Mouse (Mus musculus) embryonic facial prominence, embryonic 13.5 days (tissue): ENCODE data around the gene Ikzf3. TPM values are rescaled to one million over a fixed set of nuclear protein-coding genes. Genes with fewer than 3 reads are reported as not detected.

Source experiments
- ATAC-seq: fragments of 200-750 bp; cut with Nextera tagmentation; 2 replicates; pipeline ENCODE4 v1.8.0; 2017; ENCODE audit warnings: low read depth; ENCODE audit not compliant: insufficient number of reproducible peaks, insufficient read depth, low FRiP score, low TSS enrichment
- H3K27ac ChIP-seq: fragments of 300-500 bp; sonication (generic); 2 replicates; pipeline ENCODE4 v1.5.1; 2015; ENCODE audit warnings: moderate library complexity, mild to moderate bottlenecking, inconsistent platforms
- H3K27me3 ChIP-seq: fragments of 300-500 bp; sonication (generic); 2 replicates; pipeline ENCODE4 v1.6.1; 2015; ENCODE audit warnings: mild to moderate bottlenecking, inconsistent platforms
- H3K36me3 ChIP-seq: fragments of 300-500 bp; sonication (generic); 2 replicates; pipeline ENCODE4 v1.6.1; 2015; ENCODE audit warnings: mild to moderate bottlenecking, inconsistent platforms
- H3K4me1 ChIP-seq: fragments of 300-500 bp; sonication (generic); 2 replicates; pipeline ENCODE4 v1.6.1; 2015; ENCODE audit warnings: inconsistent platforms
- H3K4me2 ChIP-seq: fragments of 300-500 bp; sonication (generic); 2 replicates; pipeline ENCODE4 v1.6.1; 2015; ENCODE audit warnings: moderate library complexity, mild to moderate bottlenecking, inconsistent platforms
- H3K4me3 ChIP-seq: fragments of 300-500 bp; sonication (generic); 2 replicates; pipeline ENCODE4 v1.5.1; 2015; ENCODE audit warnings: mild to moderate bottlenecking, inconsistent platforms
- H3K9ac ChIP-seq: fragments of 300-500 bp; sonication (generic); 2 replicates; pipeline ENCODE4 v1.6.1; 2015; ENCODE audit warnings: mild to moderate bottlenecking, inconsistent platforms
- H3K9me3 ChIP-seq: fragments of 300-500 bp; sonication (generic); 2 replicates; pipeline ENCODE4 v1.6.1; 2016; ENCODE audit warnings: inconsistent platforms
- WGBS: fragments of 180-500 bp; shearing (Covaris S2); methylation state at CpG from one replicate; pipeline ENCODE4 v1.1.7; 2015; ENCODE audit warnings: mixed read lengths; 5-methylcytosine and 5-hydroxymethylcytosine counted together
- polyA plus RNA-seq: library from polyadenylated mRNA; unstranded; fragments of >200 nt; fragmentation: Nextera tagmentation; extraction: Ambion mirVana; gene quantifications from 2 replicates; pipeline ENCODE4 v1.2.1, GENCODE M21; 2015

Ikzf3 gene
- polyA plus RNA-seq, 1 experiment from 2014 or later = 0.27 TPM

GRCm38 (mm10) chr11:98497388-98498288 lies 48.2 kb downstream of the Ikzf3 start:
- no peak for ATAC-seq
- Histone ChIP-seq H3K4me3 (no peak overlapping the region; the same call in 1 of the 2 replicates), H3K9me3 (no peaks in the 10 kb centered on the region), H3K4me2 (peak overlapping the region; percentile 37), H3K27ac (peak overlapping the region; percentile 49; the same call in 1 of the 2 replicates), H3K9ac (no peak overlapping the region), H3K27me3 (peaks cover 25% of the 10 kb centered on the region), H3K36me3 (no peaks in the 10 kb centered on the region), H3K4me1 (peaks cover 17% of the 10 kb centered on the region)
- WGBS = 33% methylated on average over 22 of the region's 22 CpGs

DNA sequence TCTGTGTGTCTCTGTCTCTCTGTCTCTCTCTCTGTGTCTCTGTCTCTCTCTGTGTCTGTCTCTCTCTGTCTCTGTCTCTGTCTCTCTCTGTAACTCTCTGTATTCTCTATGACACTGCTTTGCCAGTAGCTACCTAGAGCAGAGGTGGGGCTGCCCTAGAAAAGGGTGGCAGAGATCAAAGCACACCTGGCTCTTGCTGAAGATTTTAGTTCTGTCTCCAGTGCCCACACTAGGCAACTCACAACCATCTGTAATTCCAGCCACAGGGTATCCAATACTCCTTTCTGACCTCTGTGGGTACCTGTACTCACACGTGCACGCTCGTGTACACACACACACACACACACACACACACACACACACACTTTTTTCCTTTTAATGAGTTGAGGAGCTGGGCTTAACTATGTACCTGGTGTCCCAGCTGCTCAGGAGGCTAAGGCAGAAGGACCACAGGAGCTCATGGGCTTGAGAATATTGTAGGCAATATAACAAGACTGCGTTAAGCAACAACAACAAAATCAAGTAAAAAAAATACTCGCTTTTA lies 50.6 kb downstream of the Ikzf3 start:
- Histone ChIP-seq H3K4me3 (no peak overlapping the region), H3K4me2 (no peak overlapping the region), H3K27me3 (peaks cover 22% of the 10 kb centered on the region), H3K27ac (no peak overlapping the region), H3K36me3 (no peaks in the 10 kb centered on the region), H3K9ac (no peak overlapping the region), H3K9me3 (no peaks in the 10 kb centered on the region), H3K4me1 (peaks cover 17% of the 10 kb centered on the region)
- 92% methylated on average over 5 of the region's 5 CpGs for WGBS
- ATAC-seq = no peak

- ATAC-seq = no peak
- Histone ChIP-seq H3K4me2 (no peak overlapping the region), H3K27ac (no peak overlapping the region), H3K4me3 (no peak overlapping the region), H3K4me1 (peaks cover 17% of the 10 kb centered on the region), H3K27me3 (peaks cover 17% of the 10 kb centered on the region), H3K9ac (no peak overlapping the region), H3K36me3 (no peaks in the 10 kb centered on the region), H3K9me3 (no peaks in the 10 kb centered on the region)
- 72% methylated on average over 9 of the region's 9 CpGs for WGBS
Observed at GRCm38 (mm10) chr11:98493394-98493793, 52.4 kb downstream of the Ikzf3 start.

DNA sequence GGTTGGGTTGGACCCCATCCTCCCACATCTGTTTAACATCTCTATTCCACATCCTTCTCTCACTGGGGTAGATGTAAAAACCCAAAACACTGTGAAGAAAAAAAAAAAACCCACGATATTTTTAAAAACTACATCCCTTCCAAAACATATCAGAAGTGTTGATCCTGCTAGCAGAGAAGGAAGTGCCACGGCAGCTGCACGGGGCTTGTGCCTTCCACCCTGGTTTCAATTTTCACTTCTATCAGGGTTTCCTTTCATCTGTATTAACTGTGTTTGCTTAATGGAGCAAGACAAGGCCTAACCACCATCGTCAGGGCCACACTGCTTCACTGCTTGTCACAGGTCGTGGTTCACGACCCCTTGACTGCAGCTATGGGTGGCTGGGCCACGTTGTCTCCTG lies 52.9 kb downstream of the Ikzf3 start:
- no peak for ATAC-seq
- Histone ChIP-seq H3K4me2 (no peak overlapping the region), H3K4me3 (no peak overlapping the region), H3K27me3 (peaks cover 17% of the 10 kb centered on the region), H3K27ac (no peak overlapping the region), H3K9me3 (no peaks in the 10 kb centered on the region), H3K4me1 (peaks cover 17% of the 10 kb centered on the region), H3K9ac (no peak overlapping the region), H3K36me3 (no peaks in the 10 kb centered on the region)
- WGBS = 13% methylated on average over 7 of the region's 7 CpGs

DNA sequence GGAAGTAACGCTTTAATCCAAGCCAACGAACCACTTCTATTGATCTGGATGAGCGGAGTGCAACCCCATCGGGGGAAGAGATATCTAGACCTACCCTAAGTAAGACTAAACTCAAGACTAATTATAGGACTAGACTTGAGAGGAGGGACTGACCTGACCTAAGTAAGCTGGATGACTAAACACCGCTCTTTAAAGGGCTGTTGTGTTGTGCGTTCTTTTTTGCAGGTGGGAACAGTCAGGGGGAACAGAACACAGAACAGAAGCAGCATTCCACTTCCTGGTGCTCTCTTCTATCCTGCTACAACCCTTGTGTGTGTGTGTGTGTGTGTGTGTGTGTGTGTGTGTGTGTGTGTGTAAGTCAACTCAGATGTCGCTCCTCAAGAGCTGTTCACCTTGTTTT lies 54.3 kb downstream of the Ikzf3 start:
- no peak overlapping the region for H3K27ac ChIP-seq
- no peak for ATAC-seq
- peaks cover 17% of the 10 kb centered on the region for H3K27me3 ChIP-seq
- no peaks in the 10 kb centered on the region for H3K36me3 ChIP-seq
- no peaks in the 10 kb centered on the region for H3K9me3 ChIP-seq
- H3K4me3 ChIP-seq = no peak overlapping the region
- H3K4me1 ChIP-seq = peaks cover 6% of the 10 kb centered on the region; the same call in 1 of the 2 replicates
- no peak overlapping the region for H3K9ac ChIP-seq
- H3K4me2 ChIP-seq = no peak overlapping the region
- WGBS = 77% methylated on average over 7 of the region's 7 CpGs

GRCm38 (mm10) chr11:98488540-98489234 lies 57.1 kb downstream of the Ikzf3 start:
- H3K4me2 ChIP-seq = no peak overlapping the region
- ATAC-seq = no peak
- WGBS = 62% methylated on average over 20 of the region's 20 CpGs

GRCm38 (mm10) chr11:98487526-98488040 lies 58.2 kb downstream of the Ikzf3 start:
- no peak overlapping the region for H3K4me2 ChIP-seq
- no peak for ATAC-seq
- H3K27me3 ChIP-seq = peaks cover 2% of the 10 kb centered on the region; the same call in 1 of the 2 replicates
- no peaks in the 10 kb centered on the region for H3K4me1 ChIP-seq
- WGBS = 40% methylated on average over 5 of the region's 5 CpGs
- H3K9me3 ChIP-seq = no peaks in the 10 kb centered on the region
- H3K9ac ChIP-seq = no peak overlapping the region
- H3K27ac ChIP-seq = no peak overlapping the region
- no peak overlapping the region for H3K4me3 ChIP-seq
- H3K36me3 ChIP-seq = no peaks in the 10 kb centered on the region

More at GRCm38 (mm10) chr11:98488540-98489234, 57.1 kb downstream of the Ikzf3 start:
- Histone ChIP-seq H3K9ac (no peak overlapping the region), H3K27ac (no peak overlapping the region), H3K9me3 (no peaks in the 10 kb centered on the region), H3K4me1 (peaks cover 3% of the 10 kb centered on the region; the same call in 1 of the 2 replicates), H3K4me3 (no peak overlapping the region), H3K27me3 (peaks cover 5% of the 10 kb centered on the region), H3K36me3 (no peaks in the 10 kb centered on the region)

GRCm38 (mm10) chr11:98485749-98486148 lies 60.1 kb downstream of the Ikzf3 start:
- ATAC-seq = no peak
- no peak overlapping the region for H3K4me2 ChIP-seq
- no peaks in the 10 kb centered on the region for H3K36me3 ChIP-seq
- WGBS = 83% methylated on average over 2 of the region's 2 CpGs
- H3K4me1 ChIP-seq = no peaks in the 10 kb centered on the region
- H3K4me3 ChIP-seq = no peak overlapping the region
- H3K9me3 ChIP-seq = no peaks in the 10 kb centered on the region
- H3K27ac ChIP-seq = no peak overlapping the region
- H3K9ac ChIP-seq = no peak overlapping the region
- peaks cover 2% of the 10 kb centered on the region; the same call in 1 of the 2 replicates for H3K27me3 ChIP-seq

GRCm38 (mm10) chr11:98482067-98482466 lies 63.8 kb downstream of the Ikzf3 start:
- H3K9ac ChIP-seq = no peak overlapping the region
- H3K4me1 ChIP-seq = peaks cover 7% of the 10 kb centered on the region; the same call in 1 of the 2 replicates
- 87% methylated on average over 10 of the region's 10 CpGs for WGBS
- no peak overlapping the region for H3K4me3 ChIP-seq
- H3K27me3 ChIP-seq = no peaks in the 10 kb centered on the region; the same call in 1 of the 2 replicates
- no peaks in the 10 kb centered on the region for H3K9me3 ChIP-seq
- H3K27ac ChIP-seq = no peak overlapping the region
- H3K4me2 ChIP-seq = no peak overlapping the region
- no peaks in the 10 kb centered on the region for H3K36me3 ChIP-seq
- ATAC-seq = no peak

GRCm38 (mm10) chr11:98481231-98481630 lies 64.6 kb downstream of the Ikzf3 start:
- no peaks in the 10 kb centered on the region for H3K9me3 ChIP-seq
- 35% methylated on average over 6 of the region's 6 CpGs for WGBS
- no peaks in the 10 kb centered on the region; the same call in 1 of the 2 replicates for H3K27me3 ChIP-seq
- ATAC-seq = no peak
- no peak overlapping the region for H3K4me3 ChIP-seq
- H3K9ac ChIP-seq = no peak overlapping the region
- H3K36me3 ChIP-seq = no peaks in the 10 kb centered on the region
- H3K4me1 ChIP-seq = peaks cover 7% of the 10 kb centered on the region; the same call in 1 of the 2 replicates
- H3K4me2 ChIP-seq = no peak overlapping the region
- no peak overlapping the region for H3K27ac ChIP-seq

DNA sequence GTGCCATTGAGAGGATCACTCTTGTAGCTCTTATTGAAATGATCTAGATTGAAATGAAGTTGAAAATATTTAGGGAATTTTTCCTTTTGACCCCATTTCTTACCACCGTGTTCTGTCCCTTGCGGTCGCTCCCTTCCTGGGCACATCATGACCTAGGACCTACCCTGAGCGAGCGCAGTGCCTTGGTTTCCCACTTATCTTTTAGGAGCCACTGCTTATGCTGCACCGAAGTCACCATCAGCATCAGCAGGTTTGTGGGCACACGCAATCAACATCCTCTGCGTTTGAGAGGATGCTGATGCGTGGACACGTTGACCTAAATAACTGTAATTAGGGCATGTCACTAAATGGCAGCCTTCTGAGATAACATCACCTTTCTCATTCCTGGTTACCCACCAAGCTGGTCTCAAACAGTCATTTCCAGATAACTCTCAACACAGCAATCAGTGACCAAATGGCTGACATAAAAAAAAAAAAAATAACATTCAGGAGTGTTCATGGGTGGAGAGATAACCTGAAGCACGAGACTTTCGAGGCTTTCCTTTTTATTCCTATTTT lies 65.8 kb downstream of the Ikzf3 start:
- no peaks in the 10 kb centered on the region for H3K36me3 ChIP-seq
- no peaks in the 10 kb centered on the region for H3K9me3 ChIP-seq
- H3K9ac ChIP-seq = no peak overlapping the region
- H3K4me2 ChIP-seq = no peak overlapping the region
- ATAC-seq = no peak
- no peak overlapping the region for H3K4me3 ChIP-seq
- no peaks in the 10 kb centered on the region; the same call in 1 of the 2 replicates for H3K27me3 ChIP-seq
- peaks cover 7% of the 10 kb centered on the region; the same call in 1 of the 2 replicates for H3K4me1 ChIP-seq
- WGBS = 81% methylated on average over 12 of the region's 12 CpGs
- H3K27ac ChIP-seq = 0 out of 2 replicates have a peak overlapping the region, but pooled peaks have one; percentile 39
